Mouse (Mus musculus) lung, postnatal 10 days (tissue): ENCODE measurements around the gene Galnt18.

ENCODE experiments used
- DNase-seq: peaks from one replicate; pipeline ENCODE4 v3.0.0; 2021

Gene Galnt18

GRCm38 (mm10) chr7:111712797-111713196, 67.0 kb downstream of the Galnt18 start:
- DNase-seq, result no peak

GRCm38 (mm10) chr7:111711045-111711808, 68.5 kb downstream of the Galnt18 start:
- no peak for DNase-seq

GRCm38 (mm10) chr7:111710311-111710710, 69.5 kb downstream of the Galnt18 start:
- peak; percentile 46 for DNase-seq

- DNase-seq, result no peak
Observed at GRCm38 (mm10) chr7:111708563-111708962, 71.2 kb downstream of the Galnt18 start.

GRCm38 (mm10) chr7:111702961-111703360, 76.8 kb downstream of the Galnt18 start:
- no peak for DNase-seq

GRCm38 (mm10) chr7:111701788-111702187, 78.0 kb downstream of the Galnt18 start:
- DNase-seq, result no peak

GRCm38 (mm10) chr7:111699446-111699845, 80.3 kb downstream of the Galnt18 start:
- DNase-seq, result peak; percentile 26

GRCm38 (mm10) chr7:111696226-111696625, 83.6 kb downstream of the Galnt18 start:
- DNase-seq, result no peak

- peak; percentile 67 for DNase-seq
Observed at GRCm38 (mm10) chr7:111694312-111694711, 85.5 kb downstream of the Galnt18 start.

- DNase-seq, result peak; percentile 67
Observed at GRCm38 (mm10) chr7:111692641-111693261, 87.0 kb downstream of the Galnt18 start.

GRCm38 (mm10) chr7:111680108-111680507, 99.7 kb downstream of the Galnt18 start:
- DNase-seq, result no peak

GRCm38 (mm10) chr7:111676483-111676882, 103.3 kb downstream of the Galnt18 start:
- DNase-seq, result no peak

GRCm38 (mm10) chr7:111672467-111672866, 107.3 kb downstream of the Galnt18 start:
- peak; percentile 53 for DNase-seq

GRCm38 (mm10) chr7:111663139-111664073, 116.4 kb downstream of the Galnt18 start:
- DNase-seq, result peak; percentile 31

GRCm38 (mm10) chr7:111658579-111658978, 121.2 kb downstream of the Galnt18 start:
- no peak for DNase-seq

- DNase-seq, result no peak
Observed at GRCm38 (mm10) chr7:111655002-111655401, 124.8 kb downstream of the Galnt18 start.

GRCm38 (mm10) chr7:111654526-111654925, 125.3 kb downstream of the Galnt18 start:
- no peak for DNase-seq

GRCm38 (mm10) chr7:111644362-111644761, 135.4 kb downstream of the Galnt18 start:
- no peak for DNase-seq

- no peak for DNase-seq
Observed at GRCm38 (mm10) chr7:111638899-111639298, 140.9 kb downstream of the Galnt18 start.

GRCm38 (mm10) chr7:111638465-111638864, 141.3 kb downstream of the Galnt18 start:
- DNase-seq, result no peak

- no peak for DNase-seq
Observed at GRCm38 (mm10) chr7:111637866-111638448, 141.8 kb downstream of the Galnt18 start.

- DNase-seq, result no peak
Observed at GRCm38 (mm10) chr7:111636503-111636902, 143.3 kb downstream of the Galnt18 start.

GRCm38 (mm10) chr7:111631265-111631664, 148.5 kb downstream of the Galnt18 start:
- DNase-seq, result no peak
